Mouse (Mus musculus) thymus, postnatal 25 days (tissue): ENCODE results near the gene Gm20388.

Experiments used
- DNase-seq: peaks from one replicate; pipeline ENCODE4 v3.0.0; 2022

The Gm20388 gene

DNA sequence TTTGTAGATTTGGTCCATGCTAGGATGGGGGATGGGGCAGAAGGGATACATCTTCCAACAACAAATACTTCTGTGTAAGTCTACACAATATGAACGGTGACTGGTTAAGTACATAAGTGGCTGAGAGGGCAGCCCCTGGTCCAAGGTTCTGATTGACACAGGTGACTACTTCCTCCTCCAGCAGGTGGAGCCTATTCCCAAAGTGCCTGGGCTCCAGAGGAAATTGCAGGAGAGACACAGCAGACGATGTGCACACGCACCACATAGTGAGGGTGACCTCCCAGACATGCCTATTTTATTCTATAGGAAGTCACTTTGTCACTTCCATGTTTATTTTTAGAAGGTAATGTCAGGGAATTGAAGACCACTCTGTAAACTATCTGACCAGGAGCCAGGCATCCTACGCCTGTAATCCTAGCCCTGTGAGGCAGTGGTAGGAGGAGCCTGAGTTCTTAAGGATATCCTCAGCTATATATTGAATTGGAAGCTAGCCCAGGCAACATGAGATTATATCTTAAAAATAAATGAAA lies 3970.2 kb downstream of the Gm20388 start:
- no peak for DNase-seq

DNA sequence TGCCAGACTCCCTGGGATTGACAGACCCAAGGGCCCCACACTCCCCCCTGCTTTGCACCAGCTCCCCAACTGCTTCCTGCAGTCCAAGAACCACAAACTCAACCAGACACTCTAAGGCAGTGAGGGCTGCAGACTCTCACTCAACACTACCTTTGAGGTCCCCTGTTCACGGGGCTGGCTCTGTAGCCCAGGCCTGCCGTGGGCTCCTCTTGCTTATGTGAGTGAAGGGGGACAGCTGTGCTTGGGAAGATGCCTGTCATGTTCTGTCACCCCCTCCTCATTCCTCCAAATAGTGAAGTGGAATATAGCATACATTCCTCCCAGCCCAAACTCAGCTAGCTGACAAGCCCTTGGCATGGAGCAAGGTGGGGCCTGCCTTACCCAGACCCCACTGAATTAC lies 3971.8 kb downstream of the Gm20388 start:
- no peak for DNase-seq

DNA sequence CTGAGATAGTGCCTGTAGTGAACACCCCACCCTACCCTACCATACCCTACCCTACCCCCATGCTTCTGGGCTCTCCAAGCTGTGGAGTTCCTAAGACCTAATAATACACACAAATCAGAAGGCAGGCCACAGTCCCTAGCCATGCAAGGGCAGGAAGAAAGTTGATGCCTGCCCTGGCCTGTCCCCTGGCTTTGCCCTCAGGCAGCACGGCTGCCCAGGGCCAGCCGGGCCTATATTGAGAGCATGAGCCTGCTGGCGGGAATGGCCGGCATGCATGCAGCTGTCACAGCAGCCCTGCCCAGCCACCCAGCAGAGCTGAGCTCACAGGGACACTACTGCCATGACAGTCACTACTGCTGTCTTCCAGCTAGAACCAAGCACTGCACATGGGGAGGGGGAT lies 3972.5 kb downstream of the Gm20388 start:
- no peak for DNase-seq

DNA sequence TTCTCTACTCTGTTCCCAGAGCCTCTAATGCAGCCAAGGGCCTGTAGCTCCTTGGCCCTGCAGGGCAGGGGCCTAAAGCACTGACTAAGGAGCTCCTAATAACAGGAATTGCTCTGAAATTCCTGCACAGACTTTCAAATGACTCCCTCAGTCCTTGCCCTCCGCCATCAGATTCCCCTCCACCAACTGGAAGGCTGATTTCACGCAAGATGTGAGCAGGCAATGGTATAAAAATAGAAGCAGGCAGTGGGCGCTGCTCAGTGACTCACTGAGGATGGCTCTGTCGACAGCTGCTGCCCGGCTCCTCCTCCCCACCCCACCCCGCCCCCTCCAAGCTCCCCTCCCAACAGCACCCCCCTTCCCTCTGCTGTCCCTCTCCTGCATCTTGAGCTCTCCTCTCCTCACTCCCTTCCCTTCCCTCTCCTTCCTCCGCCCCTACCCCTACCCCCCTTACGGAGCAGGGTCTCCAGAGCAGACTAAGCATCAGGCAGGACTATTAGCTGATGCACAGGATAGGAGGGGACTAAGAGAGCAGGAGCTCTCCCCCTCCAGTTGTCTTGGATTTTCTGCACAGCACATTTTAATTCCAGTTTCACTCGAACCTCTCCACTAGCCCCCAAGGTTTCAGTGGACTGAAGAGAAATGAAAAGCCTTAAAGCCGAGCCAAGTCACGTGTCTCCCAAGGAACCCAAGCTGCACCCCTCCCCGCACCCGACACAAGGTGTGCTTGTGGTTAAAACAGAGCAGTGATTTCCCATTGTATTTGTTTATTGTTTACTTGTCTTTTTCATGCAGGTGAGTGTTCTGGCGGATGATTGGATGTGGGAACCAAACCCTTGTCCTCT lies 3974.3 kb downstream of the Gm20388 start:
- DNase-seq = no peak

DNA sequence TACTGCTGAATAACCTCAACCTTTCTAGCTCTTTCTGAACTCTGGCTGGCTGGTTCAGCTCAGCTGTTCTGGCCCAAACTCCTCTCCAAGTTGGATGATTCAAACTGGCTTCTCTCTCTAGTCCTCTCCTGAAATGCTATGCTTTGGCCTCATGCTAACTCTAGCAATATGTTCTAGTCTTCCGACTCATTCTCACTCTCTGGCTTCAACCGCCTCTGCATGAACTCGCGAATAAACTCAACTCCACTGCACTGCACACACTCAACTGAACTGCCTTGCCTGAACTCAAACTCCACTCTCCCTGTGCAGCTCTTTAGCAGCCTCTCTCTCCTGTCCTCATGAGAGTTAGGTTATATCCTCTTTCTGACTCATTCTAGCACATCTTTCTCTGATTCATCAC lies 3976.5 kb downstream of the Gm20388 start:
- DNase-seq = no peak

DNA sequence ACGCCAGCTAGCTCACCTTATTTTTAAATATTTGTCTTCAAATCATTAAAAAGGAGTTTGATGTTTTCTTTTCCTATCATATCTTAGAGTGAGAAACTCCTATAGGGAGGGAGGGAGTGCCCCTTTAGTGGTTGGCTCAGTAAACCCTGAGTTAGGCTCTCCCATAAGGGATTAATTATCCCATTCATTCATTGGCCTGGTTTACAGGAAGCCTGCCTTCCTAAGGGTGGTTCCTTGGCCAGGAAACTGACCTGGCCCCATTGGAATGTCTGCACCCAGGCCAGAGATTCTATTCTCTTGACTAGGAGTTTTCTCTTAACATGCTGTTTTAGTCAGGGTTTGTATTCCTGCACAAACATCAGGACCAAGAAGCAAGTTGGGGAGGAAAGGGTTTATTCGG lies 3977.3 kb downstream of the Gm20388 start:
- no peak for DNase-seq

DNA sequence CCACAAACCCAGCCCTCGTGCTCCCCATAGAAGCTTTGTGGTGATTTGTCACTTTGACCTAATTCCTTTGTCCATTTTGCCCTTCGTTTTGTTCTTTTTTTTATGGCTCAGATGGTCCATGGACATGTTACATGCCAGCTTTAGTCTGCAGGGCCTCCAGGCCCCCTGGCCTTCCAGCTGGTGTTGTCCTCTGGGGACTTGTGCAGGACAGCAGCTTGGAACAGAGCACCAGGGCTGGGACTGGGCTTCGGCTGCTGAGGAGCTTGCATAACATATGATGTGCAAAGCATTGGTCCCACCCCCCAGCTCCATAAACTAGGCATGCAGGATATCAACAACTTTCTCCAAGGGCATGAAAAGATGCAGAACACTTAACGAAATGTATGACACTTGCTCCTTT lies 3979.2 kb downstream of the Gm20388 start:
- DNase-seq = no peak

DNA sequence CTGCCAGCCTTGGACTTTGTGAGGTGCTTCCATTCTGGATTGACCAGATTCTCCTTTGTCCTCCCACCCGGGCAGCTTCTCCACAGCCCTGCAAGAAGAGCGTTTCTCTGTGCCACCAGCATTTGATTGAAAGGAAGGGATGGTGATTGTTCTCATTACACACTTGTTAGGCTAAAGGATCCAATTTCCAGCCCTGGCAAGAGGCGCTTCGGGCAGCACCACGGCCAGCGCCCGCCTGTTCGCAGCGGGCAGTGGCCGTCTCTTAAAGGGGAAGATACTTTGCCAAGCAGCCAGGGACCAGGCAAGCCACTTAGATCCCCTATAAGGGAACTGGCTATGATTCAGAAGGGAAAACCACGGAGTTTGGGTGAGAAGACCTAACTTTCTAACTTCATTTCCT lies 3980.6 kb downstream of the Gm20388 start:
- DNase-seq = no peak

DNA sequence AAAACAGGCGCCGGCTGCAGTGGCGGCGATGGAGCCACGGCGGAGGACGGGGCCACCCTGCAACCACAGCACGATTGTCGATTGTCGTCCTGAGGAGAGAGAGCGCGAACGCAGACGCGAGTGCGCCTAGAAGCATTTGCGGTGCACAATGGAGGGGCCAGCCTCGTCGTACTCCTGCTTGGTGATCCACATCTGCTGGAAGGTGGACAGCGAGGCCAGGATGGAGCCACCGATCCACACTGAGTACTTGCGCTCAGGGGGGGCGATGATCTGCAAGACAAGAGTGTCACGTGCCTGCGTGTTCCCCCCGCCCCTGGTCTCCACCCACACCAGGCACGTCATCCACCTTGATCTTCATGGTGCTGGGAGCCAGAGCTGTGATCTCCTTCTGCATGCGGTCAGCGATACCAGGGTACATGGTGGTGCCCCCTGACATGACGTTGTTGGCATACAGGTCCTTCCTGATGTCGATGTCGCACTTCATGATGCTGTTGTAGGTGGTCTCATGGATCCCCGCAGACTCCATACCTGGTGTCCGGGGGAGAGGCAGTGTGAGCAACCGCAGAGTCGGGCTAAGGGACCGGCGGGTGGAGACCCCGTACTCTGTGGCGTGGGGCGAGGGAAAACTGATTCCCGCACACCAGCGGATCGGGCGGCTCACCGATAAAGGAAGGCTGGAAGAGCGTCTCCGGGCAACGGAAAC lies 3981.4 kb downstream of the Gm20388 start:
- DNase-seq = no peak

DNA sequence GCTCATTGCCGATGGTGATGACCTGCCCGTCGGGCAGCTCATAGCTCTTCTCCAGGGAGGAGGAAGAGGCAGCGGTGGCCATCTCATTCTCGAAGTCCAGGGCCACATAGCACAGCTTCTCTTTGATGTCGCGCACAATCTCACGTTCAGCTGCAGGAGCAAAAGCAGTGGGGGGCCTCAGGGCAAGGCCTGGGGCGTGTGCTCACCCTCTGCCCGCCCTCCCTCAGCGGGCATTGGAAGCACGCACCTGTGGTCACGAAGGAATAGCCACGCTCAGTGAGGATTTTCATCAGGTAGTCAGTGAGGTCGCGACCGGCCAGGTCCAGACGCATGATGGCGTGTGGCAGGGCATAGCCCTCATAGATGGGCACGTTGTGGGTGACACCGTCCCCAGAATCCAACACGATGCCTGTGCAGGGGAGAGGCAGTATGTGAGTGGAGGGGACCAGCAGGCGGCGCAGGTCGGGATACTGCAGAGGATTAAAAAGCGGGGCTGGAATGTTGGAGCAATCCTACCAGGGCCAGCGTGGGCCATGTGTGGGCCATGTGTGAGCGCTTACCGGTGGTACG lies 3982.0 kb downstream of the Gm20388 start:
- DNase-seq = no peak

DNA sequence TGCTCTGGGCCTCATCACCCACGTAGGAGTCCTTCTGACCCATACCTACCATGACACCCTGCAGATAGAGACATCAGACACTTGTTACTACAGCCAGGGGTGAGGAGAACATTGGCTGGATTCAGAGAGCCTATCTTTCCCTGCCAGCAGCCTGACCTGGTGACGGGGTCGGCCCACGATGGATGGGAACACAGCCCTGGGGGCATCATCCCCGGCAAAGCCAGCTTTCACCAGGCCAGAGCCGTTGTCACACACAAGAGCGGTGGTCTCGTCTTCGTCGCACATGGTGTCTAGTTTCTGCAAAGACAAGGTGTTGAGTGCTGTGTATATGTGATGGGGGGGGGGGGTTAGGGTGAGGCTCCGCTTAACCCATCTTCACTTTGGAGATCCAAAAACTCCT lies 3982.8 kb downstream of the Gm20388 start:
- no peak for DNase-seq

DNA sequence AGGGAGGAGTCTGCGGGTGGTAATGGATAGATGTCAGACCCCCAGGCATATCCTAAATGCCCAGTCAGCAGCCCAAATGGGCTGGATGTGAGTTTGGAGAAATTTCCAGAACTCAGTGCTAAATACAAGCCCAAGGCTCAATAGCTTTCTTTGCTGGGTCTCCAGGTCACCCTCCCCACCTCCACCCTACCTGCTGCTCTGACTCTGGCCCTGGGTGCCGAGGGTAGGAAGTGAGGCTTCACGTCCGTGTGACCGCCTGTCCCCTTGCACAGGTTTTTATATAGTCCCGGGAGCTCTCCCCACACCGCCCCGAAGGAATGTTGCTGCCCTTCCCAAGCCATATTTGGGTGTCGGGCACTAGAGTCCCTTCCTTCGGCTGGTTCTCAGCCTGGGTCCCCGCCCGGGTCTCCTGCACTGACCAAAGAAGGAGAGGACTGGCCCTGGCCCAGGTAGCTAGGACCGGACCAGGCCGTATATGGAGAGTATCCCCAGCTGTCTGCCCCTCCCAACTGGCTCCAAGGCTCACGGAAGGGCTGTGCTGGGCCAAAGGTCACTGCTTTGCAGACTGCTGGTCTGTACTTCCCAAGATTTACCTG lies 3984.0 kb downstream of the Gm20388 start, which contains the start of gene Acta1:
Acta1 (minus strand) TSS at position 250 of the 596 bp plus-strand sequence.
- DNase-seq = no peak

DNA sequence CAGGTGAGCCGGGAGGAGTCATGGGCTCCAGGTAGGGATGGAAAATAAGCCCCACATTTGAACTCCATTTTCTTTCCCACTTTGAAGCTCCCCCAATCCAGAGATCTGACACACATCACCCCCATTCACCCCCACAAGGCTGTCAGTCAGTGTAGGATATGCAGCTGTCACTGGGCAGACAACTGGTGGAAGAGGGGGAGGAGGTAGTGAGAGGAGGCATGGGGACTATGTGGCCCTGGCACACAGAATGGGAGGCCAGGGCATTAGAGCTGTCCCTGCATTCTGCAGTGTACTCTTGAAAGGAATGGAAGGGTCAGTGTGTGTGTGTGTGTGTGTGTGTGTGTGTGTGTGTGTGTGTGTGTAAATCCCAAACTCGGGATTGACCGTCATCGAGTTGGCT lies 3984.6 kb downstream of the Gm20388 start:
- no peak for DNase-seq

DNA sequence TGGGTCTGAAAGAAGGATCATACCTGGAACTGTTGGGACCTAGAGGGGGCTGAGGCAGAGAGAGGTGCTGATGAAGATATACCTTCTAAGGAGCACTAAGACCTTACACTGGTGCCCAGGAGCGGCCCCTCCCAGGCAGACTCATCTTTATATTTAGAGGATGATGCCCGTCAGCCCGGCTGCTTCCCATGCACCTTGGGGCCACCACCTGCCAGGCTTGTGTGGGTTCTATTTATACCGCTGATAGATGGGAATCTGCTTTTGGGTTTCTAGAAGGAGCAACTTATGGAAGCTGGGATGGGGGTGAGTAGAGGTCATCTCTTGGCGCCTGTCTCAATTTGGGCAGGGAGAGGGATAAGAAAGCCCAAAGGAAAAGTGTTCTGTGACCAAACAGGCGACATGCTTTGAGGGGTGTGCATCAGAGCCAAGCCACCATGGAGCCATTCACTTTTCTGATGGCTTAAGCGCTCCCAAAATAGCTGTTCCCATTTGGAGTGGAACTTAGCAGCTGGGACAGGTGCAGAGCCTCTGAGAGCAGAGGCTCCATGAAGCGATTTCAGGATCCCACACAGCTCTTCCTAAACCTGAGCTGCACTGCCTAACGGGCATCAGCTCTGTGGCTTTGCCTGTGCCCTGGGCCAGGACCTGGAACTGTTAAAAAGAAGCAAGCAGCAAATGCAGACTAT lies 3985.2 kb downstream of the Gm20388 start:
- DNase-seq = no peak

DNA sequence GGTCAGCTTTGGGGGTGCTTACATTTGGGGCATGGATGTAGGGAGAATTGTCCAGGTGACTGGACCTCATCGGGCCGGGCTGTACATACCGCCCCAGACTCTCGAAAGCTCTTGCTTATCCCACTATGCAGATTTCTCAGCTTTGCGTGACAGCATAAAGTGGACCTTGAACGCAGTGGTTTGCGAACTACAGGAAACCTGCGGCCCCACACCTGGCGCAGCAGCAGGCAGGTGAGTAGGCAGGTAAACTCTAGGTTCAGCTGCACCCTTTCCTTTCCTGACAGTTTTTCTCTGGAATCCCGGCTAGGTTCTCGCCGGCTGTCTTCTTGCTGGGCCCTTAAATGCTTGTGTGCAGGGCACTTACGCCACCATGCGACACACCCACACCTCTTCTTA lies 3985.7 kb downstream of the Gm20388 start:
- no peak for DNase-seq

DNA sequence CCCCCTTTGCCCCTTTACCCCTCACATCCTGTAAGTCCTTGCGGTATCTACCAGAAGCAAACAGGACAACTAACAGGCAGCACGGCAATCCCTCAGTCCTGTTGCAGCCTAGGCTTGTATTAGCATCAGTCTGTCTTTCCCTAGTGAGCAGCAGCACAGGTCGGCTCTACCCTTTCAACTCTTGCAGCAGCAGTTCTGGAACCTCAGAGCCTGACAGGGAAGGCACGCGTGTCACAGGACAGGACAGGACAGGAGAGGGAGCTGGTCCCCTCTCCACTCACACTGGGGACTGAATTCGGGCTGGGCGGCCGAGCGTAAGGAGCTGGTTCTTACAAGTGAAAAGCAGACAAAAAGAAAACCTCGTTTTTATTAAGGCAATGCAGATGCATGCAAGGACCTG lies 3986.1 kb downstream of the Gm20388 start:
- DNase-seq = no peak

DNA sequence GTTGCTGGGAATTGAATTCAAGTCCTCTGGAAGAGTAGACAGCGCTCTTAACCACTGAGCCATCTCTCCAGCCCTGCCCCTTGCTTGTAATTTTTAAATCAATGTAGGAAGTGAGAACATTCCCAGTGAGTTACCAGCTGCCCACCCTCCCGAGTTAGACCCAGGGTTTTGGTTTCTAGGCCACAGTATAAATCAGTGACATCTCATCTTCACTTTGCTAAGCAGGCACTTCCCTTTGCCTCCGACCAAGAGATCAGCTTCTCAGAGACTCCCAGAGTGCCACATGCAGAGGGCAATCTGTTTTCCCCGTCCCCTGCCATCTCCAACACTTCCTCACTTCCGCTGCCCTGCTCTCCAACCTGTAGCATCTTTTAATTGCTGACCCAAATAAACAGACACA lies 3987.9 kb downstream of the Gm20388 start:
- no peak for DNase-seq

DNA sequence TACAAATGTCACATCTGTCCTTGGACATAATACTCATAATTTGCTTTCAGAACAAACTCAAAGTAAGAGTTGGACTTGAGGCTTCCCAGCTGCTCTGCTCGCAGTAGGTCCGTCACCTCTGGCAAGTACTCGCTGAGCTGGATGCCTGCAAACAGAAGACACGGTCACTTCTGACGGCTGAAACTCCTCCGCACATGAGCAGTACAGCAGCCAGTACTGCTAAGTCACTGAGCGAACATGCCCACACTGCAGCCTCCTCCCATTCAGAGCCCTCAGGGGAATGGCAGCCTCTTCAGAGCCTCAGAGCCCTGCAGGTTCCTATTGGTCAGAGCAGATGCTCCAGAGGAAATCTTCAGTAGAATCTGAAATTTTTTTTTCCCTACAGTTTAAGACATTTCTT lies 3988.7 kb downstream of the Gm20388 start:
- no peak for DNase-seq

DNA sequence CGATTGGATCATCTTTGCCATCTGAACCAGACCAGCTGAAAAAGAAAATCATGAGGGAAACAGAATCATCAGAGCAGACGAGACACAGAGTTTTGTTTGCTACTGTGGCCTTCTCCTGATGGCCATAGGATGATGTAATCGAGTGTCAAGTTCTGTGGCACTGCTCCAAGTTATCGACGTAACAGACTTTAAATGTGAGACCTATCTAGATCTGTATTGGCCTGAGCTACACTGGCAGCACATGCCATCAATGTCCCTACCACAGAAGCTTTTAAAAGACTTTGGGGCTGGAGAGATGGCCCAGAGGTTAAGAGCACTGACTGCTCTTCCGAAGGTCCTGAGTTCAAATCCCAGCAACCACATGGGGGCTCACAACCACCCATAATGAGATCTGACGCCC lies 3992.0 kb downstream of the Gm20388 start:
- DNase-seq = no peak

DNA sequence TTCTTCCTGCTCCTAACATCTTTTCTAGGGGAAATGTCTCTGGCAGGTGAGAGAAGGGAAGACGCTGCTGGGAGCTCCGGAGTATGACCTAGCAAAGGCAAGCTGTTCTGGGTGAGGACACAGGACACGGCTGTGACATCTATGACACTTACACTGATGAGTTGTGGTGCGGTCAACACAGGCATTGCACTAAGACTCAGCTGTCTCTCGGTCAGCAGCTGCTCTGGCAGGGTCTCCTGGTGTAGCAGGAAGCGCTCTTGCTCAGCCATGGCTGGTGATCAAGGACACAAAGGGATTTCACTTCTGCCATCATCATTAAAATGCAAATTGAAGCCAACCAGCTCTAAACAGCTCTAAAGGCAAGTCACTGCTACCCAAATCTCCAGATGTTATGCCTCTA lies 3997.0 kb downstream of the Gm20388 start:
- no peak for DNase-seq

DNA sequence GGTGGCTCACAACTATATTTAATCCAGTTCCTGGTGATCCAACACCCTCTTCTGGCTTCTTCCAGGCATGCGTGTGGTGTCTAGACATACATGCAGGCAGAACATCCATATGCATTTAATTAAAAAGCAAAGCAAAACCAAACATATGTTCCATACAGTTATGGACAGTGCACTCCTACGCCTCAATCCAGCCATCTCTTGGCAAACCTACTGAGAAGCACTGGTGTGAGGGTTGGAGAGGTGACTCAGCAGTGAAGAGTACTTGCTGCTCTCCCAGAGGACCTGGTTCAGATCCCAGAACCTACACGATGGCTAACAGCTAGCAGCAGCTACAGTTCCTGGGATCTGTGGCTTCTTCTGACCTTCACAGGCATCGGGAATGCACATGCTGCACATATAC lies 4001.6 kb downstream of the Gm20388 start:
- no peak for DNase-seq

DNA sequence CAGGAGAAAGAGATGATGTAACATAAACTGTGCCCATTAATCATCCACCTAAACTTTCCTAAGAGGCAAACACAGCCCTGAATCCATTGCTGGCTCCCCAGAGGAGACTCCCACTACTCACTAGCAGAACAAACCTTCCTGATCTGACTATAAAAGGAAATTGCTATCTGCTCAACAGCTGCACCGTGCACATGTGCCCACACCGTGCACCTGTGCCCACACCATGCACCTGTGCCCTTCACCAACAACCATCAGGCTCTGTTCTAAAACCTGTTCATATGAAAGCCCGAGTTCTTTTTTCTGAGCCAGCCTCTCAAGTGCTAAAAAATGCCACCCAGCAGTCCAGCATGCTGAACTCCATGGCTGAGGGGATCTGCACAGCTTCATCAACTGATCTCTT lies 4004.0 kb downstream of the Gm20388 start:
- DNase-seq = no peak

DNA sequence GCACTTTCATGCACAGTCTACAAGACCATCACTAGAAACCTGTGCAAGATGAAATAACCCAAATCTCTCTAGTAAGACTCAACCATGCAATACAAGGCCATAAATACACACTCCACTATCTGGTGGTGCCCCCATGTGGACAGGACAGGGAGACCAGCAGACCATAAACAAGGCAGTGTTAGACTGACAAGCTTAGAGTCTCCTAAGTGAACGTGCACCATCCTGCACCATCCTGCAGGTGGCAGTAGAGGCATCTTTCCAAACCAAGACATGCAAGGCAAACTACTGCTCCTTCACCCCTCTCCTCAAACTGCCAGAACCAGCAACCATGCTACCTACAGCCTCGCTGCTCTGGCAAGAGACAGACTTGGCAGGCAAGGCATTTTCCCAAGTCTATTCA lies 4014.1 kb downstream of the Gm20388 start:
- DNase-seq = peak; percentile 77
